Mouse (Mus musculus) inflammation-experienced regulatory T-cells, adult 16 weeks (primary cell): ENCODE results near the gene Olfr20. TPM values are rescaled to one million over a fixed set of nuclear protein-coding genes. Genes with fewer than 3 reads are reported as not detected.

ENCODE experiments used
- polyA plus RNA-seq: library from polyadenylated mRNA; unstranded; fragments of 100-300 nt; shearing (Covaris generic); gene quantifications from one replicate; pipeline ENCODE4 v1.2.1, GENCODE M21; 2017

Gene Olfr20
- not detected for polyA plus RNA-seq

GRCm38 (mm10) chr11:73350483-73350882 is at the start of gene Olfr20:
Gene Olfr20, plus strand, starts transcription at chr11:73350783.

GRCm38 (mm10) chr11:73329442-73329841 is 21.1 kb upstream of the Olfr20 start, which contains the start of the genes Aspa, Gm49340 and Spata22:
Gene Aspa, minus strand, starts transcription at chr11:73329596.
Gene Gm49340, plus strand, starts transcription at chr11:73329741.
Gene Spata22, plus strand, starts transcription at chr11:73329741.

DNA sequence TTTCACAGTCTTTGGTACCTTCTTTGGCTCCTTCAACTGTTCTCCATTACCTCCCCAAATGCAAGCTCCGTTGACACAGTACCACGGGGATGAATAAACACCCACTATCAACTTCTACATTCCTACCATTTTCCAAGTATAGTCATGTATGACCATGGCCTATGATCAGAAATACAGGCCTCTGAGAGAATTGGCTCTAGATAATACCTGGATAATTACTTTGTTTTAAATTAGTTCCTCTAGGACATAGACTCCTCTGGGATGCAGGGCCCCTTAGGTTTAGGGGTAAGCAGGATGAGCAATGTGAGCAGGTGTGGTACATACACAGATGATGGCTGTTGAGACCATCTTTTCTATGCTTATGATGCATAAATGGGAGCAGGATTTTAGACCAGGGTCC is 20.4 kb downstream of the Olfr20 start, which contains the start of gene Olfr376:
Olfr376 (plus strand) TSS at position 301 of the 400 bp plus-strand sequence.

DNA sequence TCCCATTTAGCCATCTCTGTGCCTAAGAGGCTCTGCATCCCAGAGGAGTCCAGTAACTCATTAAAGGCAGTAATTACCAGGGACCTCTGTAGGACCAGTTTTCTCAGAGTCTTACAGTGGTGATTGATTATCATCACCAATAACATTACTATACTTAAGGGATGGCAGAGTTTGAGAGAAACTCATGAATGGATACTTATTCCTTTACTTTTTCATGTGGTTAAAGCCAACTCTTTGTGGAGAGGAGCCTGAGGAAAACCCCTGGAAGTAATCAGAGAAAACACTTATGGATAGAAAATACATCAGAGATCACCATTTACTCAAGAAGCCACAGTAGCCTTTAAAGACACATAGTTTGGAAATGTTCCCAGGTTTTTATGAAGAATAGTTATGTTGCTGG is 48.9 kb downstream of the Olfr20 start, which contains the start of gene Olfr1:
Olfr1 (minus strand) TSS at position 101 of the 400 bp plus-strand sequence.

Other genes with a start within 250 kb of the Olfr20 start
- 6.5 TPM for gene Haspin, start 212.5 kb upstream of the Olfr20 start, polyA plus RNA-seq
- gene P2rx5, start 190.4 kb upstream of the Olfr20 start, polyA plus RNA-seq = 0.16 TPM
- 55.7 TPM for gene Emc6, start 173.7 kb upstream of the Olfr20 start, polyA plus RNA-seq
- gene Tax1bp3, start 173.7 kb upstream of the Olfr20 start, polyA plus RNA-seq = 35.5 TPM
- gene Ctns, start 151.7 kb upstream of the Olfr20 start, polyA plus RNA-seq = 16.1 TPM
- gene Shpk, start 151.3 kb upstream of the Olfr20 start, polyA plus RNA-seq = 10.6 TPM
- gene Trpv1, start 116.5 kb upstream of the Olfr20 start, polyA plus RNA-seq = not detected
- not detected for gene Trpv3, start 83.4 kb upstream of the Olfr20 start, polyA plus RNA-seq
- gene Aspa, start 21.2 kb upstream of the Olfr20 start, polyA plus RNA-seq = not detected
- not detected for gene Gm49340, start 21.0 kb upstream of the Olfr20 start, polyA plus RNA-seq
- not detected for gene Spata22, start 21.0 kb upstream of the Olfr20 start, polyA plus RNA-seq
- not detected for gene Olfr376, start 20.5 kb downstream of the Olfr20 start, polyA plus RNA-seq
- gene Olfr1, start 48.8 kb downstream of the Olfr20 start, polyA plus RNA-seq = not detected
- gene Olfr378, start 77.7 kb downstream of the Olfr20 start, polyA plus RNA-seq = not detected
- not detected for gene Olfr380, start 106.7 kb downstream of the Olfr20 start, polyA plus RNA-seq
- gene Olfr381, start 140.8 kb downstream of the Olfr20 start, polyA plus RNA-seq = not detected
- not detected for gene Olfr382, start 166.4 kb downstream of the Olfr20 start, polyA plus RNA-seq
- not detected for gene Olfr385, start 242.2 kb downstream of the Olfr20 start, polyA plus RNA-seq
- not detected for gene Olfr384, start 247.8 kb downstream of the Olfr20 start, polyA plus RNA-seq